Mouse (Mus musculus) lung, embryonic 16.5 days (tissue): Measurements from ENCODE around the gene Hltf. TPM values are rescaled to one million over a fixed set of nuclear protein-coding genes. Genes with fewer than 3 reads are reported as not detected.

Experiments
- ATAC-seq: fragments of 200-750 bp; cut with Nextera tagmentation; 2 replicates; pipeline ENCODE4 v1.8.0; 2017; ENCODE audit warnings: low read depth, mild to moderate bottlenecking, moderate library complexity
- H3K27ac ChIP-seq: fragments of 300-500 bp; sonication (generic); 2 replicates; pipeline ENCODE4 v1.5.1; 2014; ENCODE audit warnings: mild to moderate bottlenecking, control low read depth, low read length
- H3K27me3 ChIP-seq: fragments of 300-500 bp; sonication (generic); 2 replicates; pipeline ENCODE4 v1.6.1; 2014; ENCODE audit warnings: low read depth, low read length, mixed read lengths; ENCODE audit not compliant: control insufficient read depth, insufficient read depth
- H3K36me3 ChIP-seq: fragments of 300-500 bp; sonication (generic); 2 replicates; pipeline ENCODE4 v1.6.1; 2014; ENCODE audit warnings: low read length; ENCODE audit not compliant: control insufficient read depth, insufficient read depth
- H3K4me1 ChIP-seq: fragments of 300-500 bp; sonication (generic); replicated peaks from 2 replicates; pipeline ENCODE4 v1.6.1; 2014; ENCODE audit warnings: low read length, mixed read lengths; ENCODE audit not compliant: control insufficient read depth, insufficient read depth
- H3K4me2 ChIP-seq: fragments of 300-500 bp; sonication (generic); 2 replicates; pipeline ENCODE4 v1.6.1; 2014; ENCODE audit warnings: low read depth, low read length, control low read depth
- H3K4me3 ChIP-seq: fragments of 300-500 bp; sonication (generic); 2 replicates; pipeline ENCODE4 v1.5.1; 2014; ENCODE audit warnings: mild to moderate bottlenecking, low read length, control low read depth
- H3K9ac ChIP-seq: fragments of 300-500 bp; sonication (generic); 2 replicates; pipeline ENCODE4 v1.6.1; 2014; ENCODE audit warnings: low read length, control low read depth
- H3K9me3 ChIP-seq: fragments of 300-500 bp; sonication (generic); 2 replicates; pipeline ENCODE4 v1.6.1; 2016; ENCODE audit warnings: low read length; ENCODE audit not compliant: control insufficient read depth
- WGBS: fragments of 180-500 bp; shearing (Covaris S2); extraction: QIAGEN DNeasy Blood & Tissue Kit; methylation state at CpG from one replicate; pipeline ENCODE4 v1.1.7; 2014; 5-methylcytosine and 5-hydroxymethylcytosine counted together
- polyA plus RNA-seq: library from polyadenylated mRNA; unstranded; fragments of >200 nt; fragmentation: Nextera tagmentation; extraction: Ambion mirVana; gene quantifications from 2 replicates; pipeline ENCODE4 v1.2.1, GENCODE M21; 2015

The Hltf gene
- polyA plus RNA-seq, 1 experiment from 2014 or later, result 21.1 TPM

GRCm38 (mm10) chr3:20076145-20077053 is 18.8 kb downstream of the Hltf start:
- ATAC-seq, result no peak
- H3K4me3 ChIP-seq, result no peak overlapping the region
- H3K4me2 ChIP-seq, result no peak overlapping the region
- H3K27ac ChIP-seq, result no peak overlapping the region
- no peak overlapping the region for H3K9ac ChIP-seq
- peaks cover 13% of the 10 kb centered on the region for H3K36me3 ChIP-seq
- H3K4me1 ChIP-seq, result no peaks in the 10 kb centered on the region
- no peaks in the 10 kb centered on the region for H3K27me3 ChIP-seq
- no peaks in the 10 kb centered on the region for H3K9me3 ChIP-seq
- 82% methylated on average over 11 of the region's 11 CpGs for WGBS

GRCm38 (mm10) chr3:20082161-20082560 is 24.6 kb downstream of the Hltf start:
- Histone ChIP-seq H3K9ac (no peak overlapping the region), H3K36me3 (peaks cover 14% of the 10 kb centered on the region), H3K4me1 (no peaks in the 10 kb centered on the region), H3K27ac (no peak overlapping the region), H3K9me3 (no peaks in the 10 kb centered on the region), H3K4me2 (no peak overlapping the region), H3K27me3 (no peaks in the 10 kb centered on the region), H3K4me3 (no peak overlapping the region)
- WGBS, result 46% methylated on average over 3 of the region's 3 CpGs
- no peak for ATAC-seq

GRCm38 (mm10) chr3:20103830-20104229 is 46.2 kb downstream of the Hltf start:
- no peak overlapping the region for H3K9ac ChIP-seq
- no peaks in the 10 kb centered on the region for H3K27me3 ChIP-seq
- no peak overlapping the region for H3K4me2 ChIP-seq
- WGBS, result 56% methylated on average over 3 of the region's 3 CpGs
- H3K36me3 ChIP-seq, result peaks cover 9% of the 10 kb centered on the region
- H3K4me3 ChIP-seq, result no peak overlapping the region
- H3K27ac ChIP-seq, result no peak overlapping the region
- peak; percentile 59; the same call in 1 of the 2 replicates for ATAC-seq
- H3K9me3 ChIP-seq, result no peaks in the 10 kb centered on the region
- no peaks in the 10 kb centered on the region for H3K4me1 ChIP-seq

- ATAC-seq, result no peak
- H3K9me3 ChIP-seq, result no peaks in the 10 kb centered on the region
- H3K4me3 ChIP-seq, result no peak overlapping the region
- H3K27ac ChIP-seq, result no peak overlapping the region
- 75% methylated on average over 8 of the region's 8 CpGs for WGBS
- peaks cover 9% of the 10 kb centered on the region for H3K36me3 ChIP-seq
- H3K4me2 ChIP-seq, result no peak overlapping the region
- H3K27me3 ChIP-seq, result no peaks in the 10 kb centered on the region
- no peaks in the 10 kb centered on the region for H3K4me1 ChIP-seq
- no peak overlapping the region for H3K9ac ChIP-seq
These were observed 46.7 kb downstream of the Hltf start for GRCm38 (mm10) chr3:20104318-20104717.

- Histone ChIP-seq H3K9me3 (no peaks in the 10 kb centered on the region), H3K27ac (no peak overlapping the region), H3K4me2 (no peak overlapping the region), H3K36me3 (peaks cover 10% of the 10 kb centered on the region), H3K4me3 (no peak overlapping the region), H3K4me1 (no peaks in the 10 kb centered on the region), H3K27me3 (no peaks in the 10 kb centered on the region), H3K9ac (no peak overlapping the region)
- no peak for ATAC-seq
- WGBS, result 85% methylated on average over 2 of the region's 2 CpGs
These were observed 47.2 kb downstream of the Hltf start for GRCm38 (mm10) chr3:20104776-20105175.

- 78% methylated on average over 5 of the region's 5 CpGs for WGBS
- Histone ChIP-seq H3K27me3 (no peaks in the 10 kb centered on the region), H3K36me3 (peaks cover 20% of the 10 kb centered on the region)
These were observed 51.3 kb downstream of the Hltf start for GRCm38 (mm10) chr3:20108881-20109280.

GRCm38 (mm10) chr3:20111913-20112312 is 54.3 kb downstream of the Hltf start:
- Histone ChIP-seq H3K4me1 (no peaks in the 10 kb centered on the region), H3K27me3 (no peaks in the 10 kb centered on the region), H3K36me3 (peaks cover 20% of the 10 kb centered on the region), H3K9ac (no peak overlapping the region), H3K4me2 (no peak overlapping the region), H3K4me3 (no peak overlapping the region), H3K27ac (no peak overlapping the region), H3K9me3 (no peaks in the 10 kb centered on the region)
- ATAC-seq, result no peak
- 89% methylated on average over 2 of the region's 2 CpGs for WGBS

More at GRCm38 (mm10) chr3:20108881-20109280, 51.3 kb downstream of the Hltf start:
- no peaks in the 10 kb centered on the region for H3K9me3 ChIP-seq
- no peak for ATAC-seq
- H3K27ac ChIP-seq, result no peak overlapping the region
- no peak overlapping the region for H3K4me3 ChIP-seq
- H3K9ac ChIP-seq, result no peak overlapping the region
- H3K4me2 ChIP-seq, result no peak overlapping the region
- H3K4me1 ChIP-seq, result no peaks in the 10 kb centered on the region

- no peaks in the 10 kb centered on the region for H3K9me3 ChIP-seq
- no peak overlapping the region for H3K9ac ChIP-seq
- no peak overlapping the region for H3K4me3 ChIP-seq
- WGBS, result 89% methylated on average over 19 of the region's 19 CpGs
- no peaks in the 10 kb centered on the region for H3K4me1 ChIP-seq
- H3K4me2 ChIP-seq, result no peak overlapping the region
- 0 out of 2 replicates have a peak, but pooled peaks have one; percentile 12 for ATAC-seq
- H3K36me3 ChIP-seq, result peaks cover 15% of the 10 kb centered on the region
- H3K27ac ChIP-seq, result no peak overlapping the region
- H3K27me3 ChIP-seq, result no peaks in the 10 kb centered on the region
These were observed 61.5 kb downstream of the Hltf start for GRCm38 (mm10) chr3:20119044-20119591.

- peak; percentile 52 for ATAC-seq
- Histone ChIP-seq H3K36me3 (peaks cover 15% of the 10 kb centered on the region), H3K27me3 (no peaks in the 10 kb centered on the region), H3K4me2 (no peak overlapping the region), H3K9me3 (no peaks in the 10 kb centered on the region), H3K27ac (no peak overlapping the region), H3K4me1 (no peaks in the 10 kb centered on the region), H3K4me3 (no peak overlapping the region), H3K9ac (no peak overlapping the region)
- 70% methylated on average over 4 of the region's 4 CpGs for WGBS
These were observed 62.2 kb downstream of the Hltf start for GRCm38 (mm10) chr3:20119686-20120244.
